Mouse (Mus musculus): Measurements from ENCODE around the gene Rala. TPM values are rescaled to one million over a fixed set of nuclear protein-coding genes. Genes with fewer than 3 reads are reported as not detected.
A peak's percentile ranks its signal among the peaks of the same experiment; 100 is the strongest.

The Rala gene
- total RNA-seq (2012; rRNA removed) (26.1 and 31.1 TPM in 2 replicates), total RNA-seq (2014; rRNA removed) (26.7 and 32.0 TPM in 2 replicates), polyA plus RNA-seq (2012; ENCODE audit: insufficient read length, low read depth) (45.3 and 70.1 TPM in 2 replicates)

DNA sequence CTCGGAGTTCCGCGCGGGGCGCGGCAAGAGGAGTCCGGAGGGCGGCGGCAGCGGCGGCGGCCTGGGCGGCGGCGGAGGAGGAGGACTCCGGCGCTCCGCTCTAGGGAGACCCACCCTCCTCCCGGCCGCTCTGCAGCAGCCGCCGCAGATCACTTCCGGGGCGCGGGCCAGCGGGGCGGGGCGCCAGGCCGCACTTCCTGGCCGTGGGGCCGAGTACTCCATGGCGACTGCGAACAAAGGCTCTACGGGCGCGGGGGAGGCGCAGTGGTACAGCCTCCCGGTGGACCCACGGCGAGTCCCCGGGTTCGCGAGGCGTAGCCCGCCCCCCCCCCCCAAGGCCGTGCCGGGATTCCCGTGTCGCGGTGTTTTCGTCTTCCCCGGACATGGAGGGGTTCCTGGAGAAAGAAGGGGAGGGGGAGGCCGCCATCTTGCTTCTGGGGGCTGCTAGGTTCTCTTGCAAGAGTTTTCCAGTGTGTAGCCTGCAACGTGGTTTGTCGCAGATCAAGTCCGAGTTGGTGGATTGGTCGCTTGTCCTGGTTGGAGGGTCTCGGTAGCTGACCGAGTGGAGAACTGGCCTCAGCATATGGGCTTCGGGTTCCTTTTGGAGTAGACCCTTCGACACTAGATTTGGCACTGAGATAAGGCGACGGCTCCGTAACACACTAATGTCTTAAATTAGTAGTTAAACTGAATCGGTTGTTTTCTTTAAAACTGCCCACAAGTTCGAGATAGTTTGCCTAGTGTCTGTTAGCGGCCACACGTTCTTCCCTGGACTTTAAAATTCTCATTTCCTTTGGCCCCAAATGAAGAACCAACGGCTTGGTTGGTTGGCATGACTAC, at the start of gene Rala:
Rala (minus strand) TSS at position 162 of the 840 bp plus-strand sequence.
- peak within 1 kb of the TSS; percentile 17; the same call in 1 of the 2 replicates for H3K27ac ChIP-seq (ENCODE audit: insufficient read depth, low read depth)
- peaks cover 0 to 3% of the 10 kb centered on the region in 2 experiments for H3K36me3 ChIP-seq (replicated peaks in 1 of 2; ENCODE audit: control insufficient read depth in 1 of 2, insufficient read depth in 1 of 2, low read length in 1 of 2)
- H3K4me3 ChIP-seq (replicated peaks in 1 of 3; ENCODE audit: low read depth in 2 of 3, low read length in 2 of 3, poor library complexity in 1 of 3) = peak within 1 kb of the TSS; percentile 75 to 94 (median 75)
- no peaks in the 10 kb centered on the region for H3K27me3 ChIP-seq (replicated peaks)
- peaks cover 4 to 37% of the 10 kb centered on the region in 2 experiments; a peak in 2 of 4 replicates for H3K4me1 ChIP-seq (ENCODE audit: control insufficient read depth in 1 of 2, insufficient read depth in 2 of 2)
- H3K79me2 ChIP-seq (replicated peaks; ENCODE audit: control insufficient read depth, extremely low read depth, insufficient read depth, poor library complexity, severe bottlenecking) = peaks cover 4% of the 10 kb centered on the region; the same call in 1 of the 2 replicates
- DNase-seq (ENCODE audit: extremely low read depth) = peak; percentile 72
- H3K9ac ChIP-seq (ENCODE audit: insufficient read depth, low read depth) = peak within 1 kb of the TSS; percentile 97
- no peaks in the 10 kb centered on the region for H3K9me3 ChIP-seq (replicated peaks; ENCODE audit: low read length)
- dilution Hi-C loops (cut with MboI; ENCODE audit: extremely low pct_ligation_motif_present, extremely low pct_unique_long_range_greater_than_20kb, low sequenced_read_pairs) (no loop called here), in situ Hi-C loops (cut with MboI; ENCODE audit: low pct_ligation_motif_present, low pct_unique_long_range_greater_than_20kb, low sequenced_read_pairs) (loop anchor here (10.0 kb wide), 1 partner anchor 51 kb away; the partner anchor contains the start of gene Yae1d1)
- peak within 1 kb of the TSS; percentile 83 for H3K4me2 ChIP-seq (ENCODE audit: insufficient read depth, low read depth, poor library complexity, severe bottlenecking)
- TF ChIP-seq CHD2 (IDR thresholded peaks at IDR 0.05; ENCODE audit: low read length) = peak; percentile 78
- 0 out of 2 replicates have a peak, but pooled peaks have one; percentile 18 for TF ChIP-seq MEF2A (IDR thresholded peaks at IDR 0.05; ENCODE audit: borderline replicate concordance, low read depth, low read length)
- TF ChIP-seq UBTF (IDR thresholded peaks at IDR 0.05; ENCODE audit: low read depth, low read length) = 0 out of 2 replicates have a peak, but pooled peaks have one; percentile 28
- TF ChIP-seq EP300 (IDR thresholded peaks at IDR 0.05; ENCODE audit: low read length) = no peak
- TF ChIP-seq NELFE (IDR thresholded peaks at IDR 0.05; ENCODE audit: low read depth, low read length) = peak; percentile 85
- TF ChIP-seq TCF12 (IDR thresholded peaks at IDR 0.05; ENCODE audit: low read depth, low read length) = peak; percentile 83
- TF ChIP-seq SIN3A (IDR thresholded peaks at IDR 0.05; ENCODE audit: low read length) = peak; percentile 73
- TF ChIP-seq CTCF (conservative IDR thresholded peaks at IDR 0.05 in 1 of 2, IDR thresholded peaks at IDR 0.05 in 1 of 2; ENCODE audit: low read depth in 2 of 2, low read length in 2 of 2) = no peak
- TF ChIP-seq ETS1 (conservative IDR thresholded peaks at IDR 0.05; ENCODE audit: low read depth, low read length) = no peak
- no peak for TF ChIP-seq SMC3 (IDR thresholded peaks at IDR 0.05; ENCODE audit: low read depth, low read length)
- peak; percentile 85 for TF ChIP-seq POLR2A (IDR thresholded peaks at IDR 0.05; ENCODE audit: low read depth, low read length)
- TF ChIP-seq ELF1 (IDR thresholded peaks at IDR 0.05; ENCODE audit: low read depth, low read length) = peak; percentile 85
- peak; percentile 93 for TF ChIP-seq ZMIZ1 (IDR thresholded peaks at IDR 0.05; ENCODE audit: low read depth, low read length)
- TF ChIP-seq CHD1 (IDR thresholded peaks at IDR 0.05; ENCODE audit: low read depth, low read length) = peak; percentile 35; the same call in 1 of the 2 replicates
- TF ChIP-seq MAZ (IDR thresholded peaks at IDR 0.05; ENCODE audit: low read depth, low read length) = peak; percentile 79
- peak; percentile 67; the same call in 1 of the 2 replicates for TF ChIP-seq POLR2AphosphoS2 (IDR thresholded peaks at IDR 0.05; ENCODE audit: low read depth, low read length)
- TF ChIP-seq KAT2A (IDR thresholded peaks at IDR 0.05; ENCODE audit: insufficient replicate concordance, low read length) = peak; percentile 76; the same call in 1 of the 2 replicates
- TF ChIP-seq ZNF384 (IDR thresholded peaks at IDR 0.05; ENCODE audit: low read depth, low read length) = no peak
- 0 out of 2 replicates have a peak, but pooled peaks have one; percentile 7 for TF ChIP-seq MAX (IDR thresholded peaks at IDR 0.05; ENCODE audit: low read length)
- TF ChIP-seq HCFC1 (IDR thresholded peaks at IDR 0.05; ENCODE audit: low read depth, low read length) = peak; percentile 83
- peak; percentile 67 for TF ChIP-seq MXI1 (IDR thresholded peaks at IDR 0.05; ENCODE audit: low read depth, low read length)
- peak; percentile 48 for TF ChIP-seq NRF1 (IDR thresholded peaks at IDR 0.05; ENCODE audit: low read depth, low read length)
- peak; percentile 25; the same call in 1 of the 2 replicates for TF ChIP-seq IRF4 (IDR thresholded peaks at IDR 0.05; ENCODE audit: low read depth, low read length)

Measured in CH12.LX (cell line).